Mouse (Mus musculus): Measurements from ENCODE around the gene Tpm3. TPM values are rescaled to one million over a fixed set of nuclear protein-coding genes. Genes with fewer than 3 reads are reported as not detected.
A peak's percentile ranks its signal among the peaks of the same experiment; 100 is the strongest.

The Tpm3 gene
- 313 and 339 TPM in 2 replicates for polyA plus RNA-seq (2014; fragmentation: Nextera tagmentation; extraction: Ambion mirVana)

DNA sequence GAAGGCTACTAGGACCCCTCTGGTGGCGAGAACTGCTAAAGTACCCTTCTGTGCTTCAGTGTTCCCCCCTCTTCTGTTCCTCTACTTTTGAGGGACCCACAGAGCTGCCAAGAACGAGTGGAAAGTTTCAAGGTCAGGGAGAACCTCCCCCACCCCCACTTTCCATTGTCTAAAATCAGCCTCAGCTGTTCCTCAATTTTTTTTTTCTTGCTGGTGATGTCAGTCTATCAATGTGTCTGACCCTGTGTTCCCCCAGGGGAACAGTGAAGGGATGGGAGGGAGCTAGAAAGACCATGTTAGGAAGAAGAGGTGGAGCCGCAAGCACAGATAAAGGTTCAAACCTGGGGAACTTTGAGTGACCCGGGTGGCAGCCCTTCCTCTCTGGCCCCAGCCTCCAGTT is at the start of gene Tpm3:
Gene Tpm3 (plus strand): TSS at position 356 of the 400 bp plus-strand sequence.
- Histone ChIP-seq H3K27ac (no peak within 1 kb of the TSS), H3K27me3 (ENCODE audit: control insufficient read depth, insufficient read depth, low read length) (no peaks in the 10 kb centered on the region), H3K4me3 (replicated peaks; ENCODE audit: low read length) (no peak within 1 kb of the TSS), H3K9ac (no peak within 1 kb of the TSS), H3K36me3 (replicated peaks; ENCODE audit: control insufficient read depth, insufficient read depth) (no peaks in the 10 kb centered on the region), H3K4me1 (replicated peaks; ENCODE audit: control insufficient read depth, insufficient read depth, low read length) (0 out of 2 replicates have a peak, but pooled peaks cover 4% of the 10 kb centered on the region), H3K9me3 (ENCODE audit: control insufficient read depth, low read length) (no peaks in the 10 kb centered on the region), H3K4me2 (replicated peaks) (no peak within 1 kb of the TSS)
- DNase-seq (ENCODE audit: low spot score) (no peak), ATAC-seq (ENCODE audit: low FRiP score) (no peak)
- WGBS, result 78% methylated on average over 4 of the region's 4 CpGs

DNA sequence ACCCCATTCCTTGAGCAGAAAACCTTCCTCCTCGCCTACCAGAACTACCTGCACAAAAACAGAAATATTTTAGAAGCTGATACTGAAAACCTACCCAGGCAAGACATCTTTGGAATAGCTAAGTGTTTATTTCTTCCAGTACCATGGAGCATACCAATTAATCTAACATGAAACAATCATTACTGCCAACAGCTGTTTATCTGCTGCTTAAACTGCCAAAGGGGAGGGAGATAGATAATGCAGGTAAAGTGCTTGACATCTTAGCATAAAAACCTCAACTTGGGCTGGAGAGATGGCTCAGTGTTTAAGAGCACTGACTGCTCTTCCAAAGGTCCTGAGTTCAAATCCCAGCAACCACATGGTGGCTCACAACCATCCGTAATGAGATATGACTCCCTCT is 37.8 kb upstream of the Tpm3 start:
- peaks cover 97% of the 10 kb centered on the region for H3K36me3 ChIP-seq (replicated peaks; ENCODE audit: control insufficient read depth, insufficient read depth)
- H3K27me3 ChIP-seq (ENCODE audit: control insufficient read depth, insufficient read depth, low read length), result no peaks in the 10 kb centered on the region
- H3K4me1 ChIP-seq (replicated peaks; ENCODE audit: control insufficient read depth, insufficient read depth, low read length), result no peaks in the 10 kb centered on the region
- no peak overlapping the region for H3K4me2 ChIP-seq (replicated peaks)
- no peak overlapping the region for H3K27ac ChIP-seq
- no peak for ATAC-seq (ENCODE audit: low FRiP score)
- no peak for DNase-seq (ENCODE audit: low spot score)
- H3K9ac ChIP-seq, result no peak overlapping the region
- 93% methylated on average over 2 of the region's 2 CpGs for WGBS
- H3K9me3 ChIP-seq (ENCODE audit: control insufficient read depth, low read length), result no peaks in the 10 kb centered on the region
- H3K4me3 ChIP-seq (replicated peaks; ENCODE audit: low read length), result no peak overlapping the region

DNA sequence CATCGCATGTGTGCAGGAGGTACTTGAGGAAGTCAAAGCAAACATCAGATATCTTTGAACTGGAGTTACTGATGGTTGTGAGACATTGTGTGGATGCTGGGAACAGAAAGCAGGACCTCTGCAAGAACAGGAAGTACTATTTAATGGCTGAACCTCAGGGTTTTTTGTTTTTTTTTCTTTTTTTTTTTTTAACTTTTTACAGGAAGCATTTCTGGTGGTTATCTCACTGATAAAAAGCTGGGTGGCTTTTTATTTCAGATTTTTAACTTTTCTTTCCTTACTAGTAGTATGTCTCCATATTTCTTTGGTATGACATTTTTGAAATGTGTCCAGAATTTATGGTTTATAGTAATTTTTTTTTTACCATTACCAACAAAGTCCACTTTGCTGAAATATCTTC is 36.2 kb upstream of the Tpm3 start:
- Histone ChIP-seq H3K27me3 (ENCODE audit: control insufficient read depth, insufficient read depth, low read length) (no peaks in the 10 kb centered on the region), H3K27ac (no peak overlapping the region), H3K9me3 (ENCODE audit: control insufficient read depth, low read length) (no peaks in the 10 kb centered on the region), H3K4me3 (replicated peaks; ENCODE audit: low read length) (no peak overlapping the region), H3K4me2 (replicated peaks) (no peak overlapping the region), H3K36me3 (replicated peaks; ENCODE audit: control insufficient read depth, insufficient read depth) (peaks cover 96% of the 10 kb centered on the region), H3K9ac (no peak overlapping the region), H3K4me1 (replicated peaks; ENCODE audit: control insufficient read depth, insufficient read depth, low read length) (no peaks in the 10 kb centered on the region)
- 100% methylated on average over 1 of the region's 1 CpGs for WGBS
- DNase-seq (ENCODE audit: low spot score) (no peak), ATAC-seq (ENCODE audit: low FRiP score) (no peak)

DNA sequence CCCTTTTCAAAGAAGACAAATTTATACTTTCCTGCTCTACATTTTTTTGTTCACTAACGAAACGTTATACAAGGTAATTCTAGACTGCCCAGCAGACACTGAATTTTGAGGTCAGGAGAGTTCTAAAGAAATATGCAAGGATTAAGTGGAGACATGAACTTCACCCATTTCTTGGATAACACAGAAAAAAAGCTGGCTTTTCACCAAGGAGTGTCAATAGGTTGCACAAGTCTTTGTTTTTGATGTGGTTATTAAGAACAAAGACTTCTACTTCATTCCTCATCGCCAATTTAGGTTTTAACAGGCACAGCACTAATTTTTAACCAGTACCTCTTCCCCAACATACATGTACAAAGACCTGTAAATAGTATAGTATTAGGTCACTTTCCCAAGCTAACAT is 22.8 kb upstream of the Tpm3 start:
- DNase-seq (ENCODE audit: low spot score), result no peak
- 76% methylated on average over 3 of the region's 3 CpGs for WGBS
- H3K4me1 ChIP-seq (replicated peaks; ENCODE audit: control insufficient read depth, insufficient read depth, low read length), result peaks cover 24% of the 10 kb centered on the region
- H3K9me3 ChIP-seq (ENCODE audit: control insufficient read depth, low read length), result no peaks in the 10 kb centered on the region
- 0 out of 2 replicates have a peak overlapping the region, but pooled peaks have one; percentile 16 for H3K9ac ChIP-seq
- no peak overlapping the region for H3K4me2 ChIP-seq (replicated peaks)
- no peaks in the 10 kb centered on the region for H3K27me3 ChIP-seq (ENCODE audit: control insufficient read depth, insufficient read depth, low read length)
- H3K4me3 ChIP-seq (replicated peaks; ENCODE audit: low read length), result no peak overlapping the region
- peaks cover 34% of the 10 kb centered on the region for H3K36me3 ChIP-seq (replicated peaks; ENCODE audit: control insufficient read depth, insufficient read depth)
- no peak overlapping the region for H3K27ac ChIP-seq
- ATAC-seq (ENCODE audit: low FRiP score), result no peak

DNA sequence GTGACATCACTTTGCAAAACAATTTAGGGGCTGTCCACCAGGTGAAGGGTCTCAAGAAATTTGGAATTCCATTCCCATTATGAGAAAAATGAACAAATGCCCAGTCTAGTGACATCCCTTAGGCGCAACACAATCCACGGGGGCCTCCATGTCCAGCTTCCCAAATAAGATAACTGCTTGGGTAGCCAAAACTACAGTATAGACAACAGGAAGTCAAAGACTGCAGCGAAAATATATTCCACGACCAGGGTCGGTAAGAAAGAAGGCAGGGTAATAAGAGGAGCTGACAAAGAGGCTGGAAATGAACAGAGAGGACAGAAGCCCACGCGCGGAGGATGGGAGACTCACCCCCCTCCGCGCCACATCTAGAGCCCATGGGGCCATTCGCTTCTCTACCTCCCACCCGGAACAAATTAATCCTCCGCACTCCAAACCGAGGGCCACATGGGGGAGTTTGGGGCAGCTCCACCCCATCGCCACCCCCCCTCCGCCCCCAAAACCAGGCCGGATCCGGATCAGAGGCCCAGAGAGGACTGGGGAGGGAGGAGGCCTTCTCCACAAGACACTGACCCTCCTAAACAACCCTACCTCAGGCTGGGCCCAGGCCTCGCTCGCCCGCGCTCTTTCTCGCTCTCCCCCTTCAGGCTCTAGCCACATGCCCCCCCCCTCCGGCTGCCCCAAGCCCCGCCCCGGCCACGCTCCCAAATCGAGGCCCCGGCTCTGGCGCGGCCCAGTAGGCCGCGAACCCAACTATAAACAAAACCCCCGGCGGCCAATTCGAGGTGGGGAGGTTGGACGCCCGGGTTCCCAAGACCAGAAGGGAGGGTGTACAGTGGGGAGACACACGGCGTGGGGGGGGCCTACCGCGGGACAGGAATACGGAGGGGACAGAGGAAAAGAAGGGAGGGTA is 20.8 kb upstream of the Tpm3 start, which contains the start of gene 4933434E20Rik:
Gene 4933434E20Rik (plus strand): TSS at position 196 of the 910 bp plus-strand sequence.
- Histone ChIP-seq H3K4me2 (replicated peaks) (peak within 1 kb of the TSS; percentile 63), H3K27me3 (ENCODE audit: control insufficient read depth, insufficient read depth, low read length) (no peaks in the 10 kb centered on the region), H3K27ac (peak within 1 kb of the TSS; percentile 94), H3K4me3 (replicated peaks; ENCODE audit: low read length) (peak within 1 kb of the TSS; percentile 95), H3K9ac (peak within 1 kb of the TSS; percentile 97), H3K9me3 (ENCODE audit: control insufficient read depth, low read length) (no peaks in the 10 kb centered on the region), H3K36me3 (replicated peaks; ENCODE audit: control insufficient read depth, insufficient read depth) (peaks cover 35% of the 10 kb centered on the region), H3K4me1 (replicated peaks; ENCODE audit: control insufficient read depth, insufficient read depth, low read length) (peaks cover 30% of the 10 kb centered on the region)
- DNase-seq (ENCODE audit: low spot score) (peak; percentile 42), ATAC-seq (ENCODE audit: low FRiP score) (peak; percentile 77)
- 1% methylated on average over 41 of the region's 43 CpGs for WGBS

DNA sequence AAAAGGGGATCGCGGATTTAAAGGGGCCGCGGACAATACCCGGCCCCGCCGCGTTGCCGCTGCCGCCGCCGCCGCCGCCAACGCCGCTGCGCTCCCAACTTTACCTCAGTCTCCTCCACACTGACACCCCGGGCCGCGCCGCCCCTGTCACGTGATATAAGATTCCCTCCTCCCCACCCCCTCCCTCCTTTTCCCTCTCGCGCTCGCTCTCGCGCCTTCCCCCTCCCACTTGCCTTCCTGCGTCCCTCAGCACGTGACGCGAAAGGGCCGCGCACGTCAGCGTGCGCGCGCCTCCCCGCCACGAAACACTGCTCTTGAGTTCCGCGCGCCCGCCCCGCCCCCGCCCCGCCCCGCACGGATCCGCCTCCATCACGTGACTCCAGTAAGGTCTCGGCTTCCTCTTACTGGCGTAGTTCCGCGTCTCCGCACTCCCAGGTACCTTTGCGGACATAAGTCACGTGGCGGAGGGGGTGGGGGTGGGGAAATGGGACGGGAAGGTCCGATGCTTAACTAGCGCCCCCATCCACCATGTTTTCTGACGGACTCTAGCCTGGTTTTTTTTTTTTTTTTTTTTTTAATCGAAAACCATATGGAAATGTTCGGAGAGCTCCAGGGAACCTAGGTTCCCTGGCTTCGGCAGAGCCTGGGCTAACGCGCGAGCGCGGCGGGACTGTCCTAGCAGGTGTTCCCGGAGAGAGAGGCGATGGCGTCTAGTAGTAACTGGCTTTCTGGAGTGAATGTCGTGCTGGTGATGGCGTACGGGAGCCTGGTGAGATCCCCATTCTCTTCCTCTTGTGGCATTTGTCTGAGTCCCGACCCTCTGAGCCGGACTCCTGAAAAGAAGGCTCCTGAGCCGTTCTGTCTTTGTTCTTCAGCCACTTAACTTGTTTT is 19.9 kb upstream of the Tpm3 start, which contains the start of gene Ubap2l:
Gene Ubap2l (minus strand): TSS at position 278 of the 891 bp plus-strand sequence.
- peak within 1 kb of the TSS; percentile 83 for H3K4me2 ChIP-seq (replicated peaks)
- peaks cover 35% of the 10 kb centered on the region for H3K36me3 ChIP-seq (replicated peaks; ENCODE audit: control insufficient read depth, insufficient read depth)
- H3K27ac ChIP-seq, result peak within 1 kb of the TSS; percentile 94
- peak; percentile 99 for DNase-seq (ENCODE audit: low spot score)
- ATAC-seq (ENCODE audit: low FRiP score), result peak; percentile 94
- no peaks in the 10 kb centered on the region for H3K27me3 ChIP-seq (ENCODE audit: control insufficient read depth, insufficient read depth, low read length)
- H3K9me3 ChIP-seq (ENCODE audit: control insufficient read depth, low read length), result no peaks in the 10 kb centered on the region
- under 1% methylated on average over 75 of the region's 81 CpGs for WGBS
- peak within 1 kb of the TSS; percentile 95 for H3K4me3 ChIP-seq (replicated peaks; ENCODE audit: low read length)
- H3K4me1 ChIP-seq (replicated peaks; ENCODE audit: control insufficient read depth, insufficient read depth, low read length), result peaks cover 30% of the 10 kb centered on the region
- peak within 1 kb of the TSS; percentile 97 for H3K9ac ChIP-seq

DNA sequence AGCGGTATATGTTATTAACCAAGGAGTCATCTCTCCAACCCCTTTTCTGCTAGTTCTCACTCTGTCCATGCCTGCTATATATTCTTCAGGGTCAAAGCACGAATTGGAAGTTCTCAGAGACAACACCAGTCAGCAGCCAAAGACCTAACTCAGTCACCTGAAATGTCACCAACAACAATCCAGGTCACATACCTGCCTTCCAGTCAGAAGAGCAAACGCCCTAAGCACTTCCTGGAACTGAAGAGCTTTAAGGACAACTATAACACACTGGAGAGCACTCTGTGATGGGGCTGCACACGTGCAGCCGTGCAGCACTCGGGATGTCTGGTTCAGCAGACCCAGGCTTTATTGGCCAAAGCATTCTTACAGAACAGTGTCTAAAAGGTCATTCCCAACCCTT is 10.9 kb upstream of the Tpm3 start:
- Histone ChIP-seq H3K9me3 (ENCODE audit: control insufficient read depth, low read length) (no peaks in the 10 kb centered on the region), H3K4me2 (replicated peaks) (no peak overlapping the region), H3K4me3 (replicated peaks; ENCODE audit: low read length) (no peak overlapping the region), H3K9ac (no peak overlapping the region), H3K36me3 (replicated peaks; ENCODE audit: control insufficient read depth, insufficient read depth) (peaks cover 83% of the 10 kb centered on the region), H3K27ac (no peak overlapping the region), H3K27me3 (ENCODE audit: control insufficient read depth, insufficient read depth, low read length) (no peaks in the 10 kb centered on the region), H3K4me1 (replicated peaks; ENCODE audit: control insufficient read depth, insufficient read depth, low read length) (no peaks in the 10 kb centered on the region)
- WGBS, result 94% methylated on average over 6 of the region's 6 CpGs
- no peak for DNase-seq (ENCODE audit: low spot score)
- no peak for ATAC-seq (ENCODE audit: low FRiP score)

DNA sequence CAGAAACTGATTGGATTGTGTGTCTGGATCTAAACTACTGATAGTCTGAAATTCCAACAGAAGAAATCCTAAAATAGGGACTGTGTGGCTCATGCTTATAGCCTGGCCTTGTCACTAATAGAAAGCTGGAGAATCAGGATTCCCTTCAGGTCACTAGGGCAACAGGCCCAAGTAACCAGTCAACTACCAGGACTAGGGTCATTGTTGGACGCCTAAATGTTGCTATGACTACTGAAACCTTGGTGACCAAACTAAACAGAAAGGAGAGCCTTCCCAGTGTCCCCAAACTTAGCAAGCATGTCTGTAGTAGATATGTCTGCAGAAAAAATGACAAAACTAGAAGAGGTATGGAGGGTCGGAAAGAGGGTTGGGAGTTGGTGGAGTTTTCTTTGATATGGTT is 9.9 kb upstream of the Tpm3 start:
- H3K4me1 ChIP-seq (replicated peaks; ENCODE audit: control insufficient read depth, insufficient read depth, low read length), result no peaks in the 10 kb centered on the region
- H3K9me3 ChIP-seq (ENCODE audit: control insufficient read depth, low read length), result no peaks in the 10 kb centered on the region
- DNase-seq (ENCODE audit: low spot score), result no peak
- H3K27me3 ChIP-seq (ENCODE audit: control insufficient read depth, insufficient read depth, low read length), result no peaks in the 10 kb centered on the region
- peaks cover 73% of the 10 kb centered on the region for H3K36me3 ChIP-seq (replicated peaks; ENCODE audit: control insufficient read depth, insufficient read depth)
- 58% methylated on average over 2 of the region's 2 CpGs for WGBS
- no peak overlapping the region for H3K4me3 ChIP-seq (replicated peaks; ENCODE audit: low read length)
- H3K27ac ChIP-seq, result no peak overlapping the region
- no peak overlapping the region for H3K4me2 ChIP-seq (replicated peaks)
- no peak for ATAC-seq (ENCODE audit: low FRiP score)
- H3K9ac ChIP-seq, result no peak overlapping the region

DNA sequence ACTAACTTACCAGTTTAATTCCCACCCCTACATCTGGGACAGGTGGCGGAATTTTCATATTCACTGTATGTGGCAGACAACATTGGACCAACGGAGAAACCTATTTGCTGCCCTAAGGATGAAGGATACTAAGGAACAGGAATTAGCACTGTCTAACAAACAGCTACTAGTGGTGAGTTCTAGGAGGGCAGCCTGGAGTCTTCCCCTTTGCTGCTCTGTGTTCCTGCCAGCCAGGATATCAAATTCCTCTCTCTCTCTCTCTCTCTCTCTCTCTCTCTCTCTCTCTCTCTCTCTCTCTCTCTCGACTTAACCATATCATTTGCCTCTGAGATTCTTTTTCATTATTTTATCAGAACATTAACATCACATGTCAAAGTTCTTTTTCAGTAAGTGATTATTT is 8.1 kb upstream of the Tpm3 start:
- DNase-seq (ENCODE audit: low spot score), result no peak
- Histone ChIP-seq H3K9ac (no peak overlapping the region), H3K27me3 (ENCODE audit: control insufficient read depth, insufficient read depth, low read length) (no peaks in the 10 kb centered on the region), H3K36me3 (replicated peaks; ENCODE audit: control insufficient read depth, insufficient read depth) (peaks cover 60% of the 10 kb centered on the region), H3K4me1 (replicated peaks; ENCODE audit: control insufficient read depth, insufficient read depth, low read length) (no peaks in the 10 kb centered on the region), H3K9me3 (ENCODE audit: control insufficient read depth, low read length) (no peaks in the 10 kb centered on the region), H3K4me2 (replicated peaks) (no peak overlapping the region), H3K27ac (no peak overlapping the region), H3K4me3 (replicated peaks; ENCODE audit: low read length) (no peak overlapping the region)
- WGBS, result 86% methylated on average over 3 of the region's 3 CpGs
- no peak for ATAC-seq (ENCODE audit: low FRiP score)
